Mouse (Mus musculus) CH12.LX (cell line): Measurements from ENCODE around the gene Aym1. TPM values are rescaled to one million over a fixed set of nuclear protein-coding genes. Genes with fewer than 3 reads are reported as not detected.

Source experiments
- DNase-seq: peaks from one replicate; pipeline ENCODE4 v3.0.0-alpha.2; 2013; ENCODE audit errors: extremely low read depth
- H3K27ac ChIP-seq: 2 replicates; pipeline ENCODE4 v1.5.1; 2012; ENCODE audit warnings: low read depth, mild to moderate bottlenecking, control low read depth, moderate library complexity; ENCODE audit not compliant: insufficient read depth
- H3K27me3 ChIP-seq: replicated peaks from 2 replicates; pipeline ENCODE3; 2012; ENCODE audit warnings: inconsistent platforms
- H3K36me3 ChIP-seq, 2 experiments: replicated peaks in 1 of 2; 2 replicates each; pipeline versions ENCODE3 to v1.6.1; 2012; ENCODE audit warnings: inconsistent platforms in 1 of 2, low read length in 1 of 2, mild to moderate bottlenecking in 1 of 2, mixed read lengths in 1 of 2, moderate library complexity in 1 of 2; ENCODE audit not compliant: control insufficient read depth in 1 of 2, insufficient read depth in 1 of 2
- H3K4me1 ChIP-seq, 2 experiments: 2 replicates each; pipeline ENCODE4 v1.6.1; 2012; ENCODE audit warnings: inconsistent platforms in 1 of 2, moderate library complexity in 1 of 2; ENCODE audit not compliant: insufficient read depth in 2 of 2, control insufficient read depth in 1 of 2
- H3K4me2 ChIP-seq: 2 replicates; pipeline ENCODE4 v1.6.1; 2012; ENCODE audit warnings: low read depth, mild to moderate bottlenecking, control low read depth; ENCODE audit not compliant: poor library complexity, insufficient read depth, severe bottlenecking
- H3K4me3 ChIP-seq, 3 experiments: fragments of 150-350 bp in 1 of 3; sonication (generic) in 1 of 3; replicated peaks in 1 of 3; 2 replicates each; pipeline versions ENCODE3 to v1.5.1; 2011 to 2012; ENCODE audit warnings: low read depth in 2 of 3, low read length in 2 of 3, mild to moderate bottlenecking in 2 of 3, moderate library complexity in 2 of 3, control low read depth in 1 of 3, improper control_type of control experiment in 1 of 3, inconsistent platforms in 1 of 3, mixed read lengths in 1 of 3; ENCODE audit not compliant: poor library complexity in 1 of 3
- H3K79me2 ChIP-seq: replicated peaks from 2 replicates; pipeline ENCODE4 v1.6.1; 2012; ENCODE audit warnings: mild to moderate bottlenecking, moderate library complexity; ENCODE audit not compliant: control insufficient read depth, poor library complexity, insufficient read depth, severe bottlenecking; ENCODE audit errors: extremely low read depth
- H3K9ac ChIP-seq: 2 replicates; pipeline ENCODE4 v1.6.1; 2012; ENCODE audit warnings: low read depth, mild to moderate bottlenecking, control low read depth, moderate library complexity; ENCODE audit not compliant: insufficient read depth
- H3K9me3 ChIP-seq: replicated peaks from 2 replicates; pipeline ENCODE3; 2012; ENCODE audit warnings: low read length, inconsistent platforms, mixed read lengths
- BHLHE40 ChIP-seq: IDR thresholded peaks from 2 replicates; pipeline ENCODE4 v1.6.1; 2011; ENCODE audit warnings: mild to moderate bottlenecking, low read depth, low read length, improper control_type of control experiment
- CHD2 ChIP-seq: IDR thresholded peaks from 2 replicates; pipeline ENCODE4 v1.6.1; 2011; ENCODE audit warnings: low read length, improper control_type of control experiment
- E2F4 ChIP-seq: IDR thresholded peaks from 2 replicates; pipeline ENCODE4 v1.6.1; 2011; ENCODE audit warnings: low read depth, low read length, improper control_type of control experiment; ENCODE audit not compliant: insufficient replicate concordance
- EP300 ChIP-seq: IDR thresholded peaks from 2 replicates; pipeline ENCODE4 v1.6.1; 2011; ENCODE audit warnings: low read length, improper control_type of control experiment
- IRF4 ChIP-seq: IDR thresholded peaks from 2 replicates; pipeline ENCODE4 v1.6.1; 2014; ENCODE audit warnings: low read depth, mild to moderate bottlenecking, inconsistent platforms, low read length, improper control_type of control experiment
- JUN ChIP-seq: IDR thresholded peaks from 2 replicates; pipeline ENCODE4 v1.6.1; 2011; ENCODE audit warnings: low read depth, mild to moderate bottlenecking, low read length, improper control_type of control experiment, moderate library complexity; ENCODE audit not compliant: insufficient read depth
- JUND ChIP-seq: conservative IDR thresholded peaks from 2 replicates; pipeline ENCODE4 v1.6.1; 2011; ENCODE audit warnings: low read depth, low read length, improper control_type of control experiment
- KAT2A ChIP-seq: IDR thresholded peaks from 2 replicates; pipeline ENCODE4 v1.6.1; 2012; ENCODE audit warnings: low read length, improper control_type of control experiment, inconsistent platforms; ENCODE audit not compliant: insufficient replicate concordance
- MAX ChIP-seq: IDR thresholded peaks from 2 replicates; pipeline ENCODE4 v1.6.1; 2011; ENCODE audit warnings: low read length, improper control_type of control experiment
- MAZ ChIP-seq: IDR thresholded peaks from 2 replicates; pipeline ENCODE4 v1.6.1; 2012; ENCODE audit warnings: low read depth, mild to moderate bottlenecking, inconsistent platforms, low read length, improper control_type of control experiment, moderate library complexity
- MXI1 ChIP-seq: IDR thresholded peaks from 2 replicates; pipeline ENCODE4 v1.6.1; 2011; ENCODE audit warnings: mild to moderate bottlenecking, low read depth, low read length, improper control_type of control experiment
- MYC ChIP-seq: IDR thresholded peaks from 2 replicates; pipeline ENCODE4 v1.6.1; 2011; ENCODE audit warnings: low read depth, mild to moderate bottlenecking, improper control_type of control experiment, low read length
- NELFE ChIP-seq: IDR thresholded peaks from 2 replicates; pipeline ENCODE4 v1.6.1; 2011; ENCODE audit warnings: low read depth, low read length, improper control_type of control experiment
- PAX5 ChIP-seq: IDR thresholded peaks from 2 replicates; pipeline ENCODE4 v1.6.1; 2012; ENCODE audit warnings: low read length, inconsistent platforms, mixed read lengths
- POLR2A ChIP-seq: IDR thresholded peaks from 2 replicates; pipeline ENCODE4 v1.6.1; 2011; ENCODE audit warnings: low read depth, mild to moderate bottlenecking, improper control_type of control experiment, low read length
- POLR2AphosphoS2 ChIP-seq: IDR thresholded peaks from 2 replicates; pipeline ENCODE4 v1.6.1; 2011; ENCODE audit warnings: low read depth, low read length, improper control_type of control experiment
- RAD21 ChIP-seq: IDR thresholded peaks from 2 replicates; pipeline ENCODE4 v1.6.1; 2011; ENCODE audit warnings: low read depth, mild to moderate bottlenecking, low read length, improper control_type of control experiment, moderate library complexity
- RCOR1 ChIP-seq: conservative IDR thresholded peaks from 2 replicates; pipeline ENCODE4 v1.6.1; 2012; ENCODE audit warnings: low read depth, mild to moderate bottlenecking, inconsistent platforms, low read length, improper control_type of control experiment
- SMC3 ChIP-seq: IDR thresholded peaks from 2 replicates; pipeline ENCODE4 v1.6.1; 2011; ENCODE audit warnings: low read depth, low read length, improper control_type of control experiment
- TBP ChIP-seq: conservative IDR thresholded peaks from 2 replicates; pipeline ENCODE4 v1.6.1; 2011; ENCODE audit warnings: low read depth, low read length, improper control_type of control experiment
- TCF12 ChIP-seq: IDR thresholded peaks from 2 replicates; pipeline ENCODE4 v1.6.1; 2014; ENCODE audit warnings: low read depth, mild to moderate bottlenecking, inconsistent platforms, low read length, improper control_type of control experiment
- dilution Hi-C: fragments of 300-500 bp; cut with MboI; formaldehyde crosslinking; loops from 2 replicates; pipeline ENCODE4 v1.14.3; 2020; ENCODE audit warnings: low sequenced_read_pairs; ENCODE audit not compliant: extremely low pct_unique_long_range_greater_than_20kb, extremely low pct_ligation_motif_present
- in situ Hi-C: fragments of 300-500 bp; cut with MboI; formaldehyde crosslinking; loops from 3 replicates; pipeline ENCODE4 v1.14.3; 2019; ENCODE audit warnings: low sequenced_read_pairs, low pct_ligation_motif_present, low pct_unique_long_range_greater_than_20kb, mixed read lengths
- polyA plus RNA-seq: library from polyadenylated mRNA; unstranded; fragments of >175 nt; gene quantifications from 2 replicates; pipeline ENCODE4 v1.2.1, GENCODE M21; 2012; ENCODE audit warnings: low read depth; ENCODE audit not compliant: insufficient read length
- total RNA-seq, 2 experiments: library from RNA; depleted of rRNA; stranded (reverse); fragments of 300-350 nt in 1 of 2; fragments of >200 nt in 1 of 2; gene quantifications; 2 replicates each; pipeline ENCODE4 v1.2.3; 2012 to 2014

The Aym1 gene
- total and polyA plus RNA-seq, 3 experiments = not detected

DNA sequence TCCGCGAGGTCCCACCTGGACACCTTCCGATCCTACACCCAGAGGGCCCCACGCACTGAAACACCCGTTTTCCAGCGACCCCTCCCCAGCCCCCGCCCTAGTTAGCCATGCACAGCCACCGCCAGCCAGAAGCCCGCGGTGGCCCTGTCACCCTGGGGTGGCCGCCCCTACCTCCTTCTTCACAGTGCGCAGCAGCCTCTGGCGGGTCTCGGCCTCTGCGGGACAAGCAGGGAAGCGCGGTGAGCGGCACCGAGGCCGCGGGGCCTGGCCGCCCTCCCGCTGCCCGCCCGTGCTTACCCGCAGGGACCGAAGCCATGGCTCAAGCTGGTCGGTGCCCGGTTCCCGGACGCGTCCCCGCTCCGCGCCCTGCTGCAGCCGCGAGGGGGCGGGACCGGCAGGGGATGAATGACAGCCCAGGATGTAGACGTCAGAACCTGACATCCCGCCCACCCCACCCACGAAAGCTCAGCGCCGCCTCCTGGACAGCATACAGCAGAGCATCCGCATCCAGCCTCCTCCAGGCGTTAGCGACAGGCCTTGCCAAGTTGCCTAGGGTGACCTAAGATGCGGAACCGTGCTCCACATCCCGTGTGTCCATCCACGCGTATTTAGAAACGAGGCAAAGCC, 46.6 kb upstream of the Aym1 start, which contains the start of gene Sgsm1:
TSS of gene Sgsm1 (minus strand) at position 410 of the 627 bp plus-strand sequence.
- Histone ChIP-seq H3K9ac (no peak within 1 kb of the TSS), H3K79me2 (no peaks in the 10 kb centered on the region), H3K4me1 (no peaks in the 10 kb centered on the region), H3K9me3 (peaks cover 47% of the 10 kb centered on the region), H3K27ac (no peak within 1 kb of the TSS), H3K4me3 (no peak within 1 kb of the TSS), H3K36me3 (no peaks in the 10 kb centered on the region), H3K4me2 (no peak within 1 kb of the TSS), H3K27me3 (no peaks in the 10 kb centered on the region)
- no peak for DNase-seq
- no peak for TF ChIP-seq IRF4
- no peak for TF ChIP-seq E2F4
- TF ChIP-seq POLR2A = no peak
- no peak for TF ChIP-seq MYC
- in situ Hi-C loops (no loop called here), dilution Hi-C loops (no loop called here)

DNA sequence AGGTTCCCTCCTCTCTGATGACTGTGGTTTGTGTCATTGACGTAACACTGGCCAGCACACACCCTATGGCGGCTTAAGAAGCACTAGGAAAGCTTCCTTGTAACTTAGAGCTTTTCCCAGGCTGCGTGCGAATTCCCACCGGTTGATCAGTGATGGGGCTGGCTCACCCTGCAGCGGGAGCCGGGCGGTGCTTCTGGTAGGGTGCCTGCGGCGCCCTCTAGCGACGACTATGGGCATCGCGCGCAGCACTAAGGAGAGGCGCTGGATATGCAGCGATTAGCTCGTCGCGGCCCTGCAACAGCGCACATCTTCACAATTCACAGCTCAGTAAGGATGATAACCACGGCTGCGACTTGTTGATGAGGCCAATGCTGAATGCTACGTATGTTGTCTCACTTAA, 43.1 kb upstream of the Aym1 start:
- no peak for TF ChIP-seq KAT2A
- no peak for TF ChIP-seq IRF4
- no peak for TF ChIP-seq RAD21
- TF ChIP-seq, all 38 proteins: peak for 0
- Histone ChIP-seq H3K36me3 (no peaks in the 10 kb centered on the region), H3K27ac (no peak overlapping the region), H3K4me1 (no peaks in the 10 kb centered on the region), H3K9ac (no peak overlapping the region), H3K4me2 (no peak overlapping the region), H3K79me2 (no peaks in the 10 kb centered on the region), H3K9me3 (peaks cover 34% of the 10 kb centered on the region), H3K4me3 (no peak overlapping the region), H3K27me3 (peaks cover 10% of the 10 kb centered on the region)
- in situ Hi-C loops = no loop called here
- no peak for DNase-seq
- dilution Hi-C loops = no loop called here

DNA sequence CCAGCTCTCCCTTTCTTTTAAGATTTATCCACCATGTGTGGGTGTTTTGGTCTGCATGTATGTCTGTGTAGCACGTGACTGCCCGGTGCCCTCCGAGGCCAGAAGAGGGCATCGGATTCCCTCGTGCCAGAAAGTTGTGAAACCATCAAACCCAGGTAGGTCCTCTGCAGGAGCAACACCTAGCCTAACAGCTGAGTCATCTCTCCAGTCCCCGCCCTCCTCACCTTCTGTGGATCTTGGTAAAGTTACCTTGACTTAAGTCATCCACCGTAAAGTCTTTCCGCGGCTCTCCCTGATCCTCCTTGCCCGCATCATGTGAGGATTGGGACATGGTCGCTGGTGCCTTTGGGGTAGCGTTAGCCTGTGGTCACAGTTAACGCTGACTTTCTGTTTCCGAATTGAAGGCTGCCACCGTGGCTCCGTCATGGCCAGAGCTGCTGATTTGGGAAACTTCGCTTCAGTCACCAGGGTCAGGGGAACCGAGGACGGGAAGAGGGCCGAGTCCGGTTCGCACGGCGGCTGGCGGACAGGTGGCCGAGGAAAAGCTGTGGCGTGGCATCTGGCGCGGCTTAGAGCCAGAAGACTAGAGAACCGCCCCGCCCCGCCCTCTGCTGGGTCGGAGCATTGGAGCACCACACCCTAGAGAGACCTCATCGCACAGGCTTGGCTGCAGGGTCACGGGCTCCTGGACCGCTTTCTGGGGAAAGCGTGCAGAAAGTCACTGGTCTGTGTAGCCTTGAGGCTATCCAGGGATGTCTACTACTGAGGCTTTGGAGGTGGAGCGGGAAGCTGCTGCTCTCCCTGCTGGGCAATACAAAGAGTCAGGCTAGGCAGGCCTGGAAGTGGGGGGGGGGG, 33.1 kb upstream of the Aym1 start:
- H3K9me3 ChIP-seq = peaks cover 8% of the 10 kb centered on the region
- H3K27ac ChIP-seq = no peak overlapping the region
- no peak for DNase-seq
- peaks cover 15% of the 10 kb centered on the region for H3K27me3 ChIP-seq
- H3K36me3 ChIP-seq = no peaks in the 10 kb centered on the region
- in situ Hi-C loops = no loop called here
- dilution Hi-C loops = no loop called here
- no peak overlapping the region for H3K4me3 ChIP-seq
- TF ChIP-seq SMC3 (no peak), JUN (no peak), POLR2A (no peak), EP300 (no peak), PAX5 (no peak), MAZ (no peak), MXI1 (no peak), RCOR1 (no peak), BHLHE40 (no peak), KAT2A (no peak), TCF12 (no peak), CHD2 (no peak), TBP (no peak), RAD21 (no peak), NELFE (no peak), MAX (no peak), JUND (no peak), POLR2AphosphoS2 (no peak), IRF4 (no peak)
- no peak overlapping the region for H3K9ac ChIP-seq
- H3K4me1 ChIP-seq = no peaks in the 10 kb centered on the region
- no peaks in the 10 kb centered on the region for H3K79me2 ChIP-seq
- no peak overlapping the region for H3K4me2 ChIP-seq
